ENCODE assay signal across 25 mouse cellular contexts in genomic region chr6:91779206-91779605, GRCm38 (mm10). TPM values are rescaled to one million over a fixed set of nuclear protein-coding genes. Genes with fewer than 3 reads are reported as not detected.
"Had no signal": no experiment of that assay in that cellular context is flagged by ENCODE, and none has a peak within 500 bp of the region (broad histone marks: within the 10 kb centered on the region; RNA-seq: fewer than 3 reads in every experiment).

No protein-coding gene starts in this region.

- ATAC-seq: hindbrain, embryonic 16.5 days; inflammation-experienced regulatory T-cells, adult 6 months; intestine, embryonic 15.5 days; intestine, postnatal 0 days had no signal

- H3K36me3 ChIP-seq: hindbrain, embryonic 10.5 days; hindbrain, embryonic 12.5 days; intestine, embryonic 15.5 days; limb, embryonic 10.5 days; limb, embryonic 12.5 days; liver, embryonic 13.5 days had no signal

- H3K27ac ChIP-seq: heart, embryonic 10.5 days; hindbrain, embryonic 10.5 days; hindbrain, embryonic 12.5 days; hindbrain, embryonic 14.5 days; intestine, embryonic 15.5 days; layer of hippocampus, adult 2 months; left cerebral cortex, adult 2 months; limb, embryonic 10.5 days; limb, embryonic 12.5 days; liver, embryonic 13.5 days had no signal

- H3K9ac ChIP-seq: heart, embryonic 12.5 days; hindbrain, embryonic 12.5 days; hindbrain, embryonic 14.5 days; intestine, embryonic 15.5 days; limb, embryonic 12.5 days; liver, embryonic 13.5 days had no signal

- H3K4me1 ChIP-seq: hindbrain, embryonic 12.5 days; intestine, embryonic 15.5 days; limb, embryonic 12.5 days; liver, embryonic 13.5 days had no signal

- H3K9me3 ChIP-seq: heart, embryonic 10.5 days; heart, embryonic 12.5 days; hindbrain, embryonic 10.5 days; hindbrain, embryonic 12.5 days; intestine, embryonic 15.5 days; limb, embryonic 10.5 days; limb, embryonic 12.5 days; liver, embryonic 13.5 days had no signal

- H3K4me2 ChIP-seq: heart, embryonic 12.5 days; hindbrain, embryonic 12.5 days; hindbrain, embryonic 14.5 days; intestine, embryonic 15.5 days; limb, embryonic 12.5 days; liver, embryonic 11.5 days; liver, embryonic 13.5 days had no signal

- DNase-seq: heart, adult 18-20 months; heart, postnatal 10 days; heart, postnatal 4 days; kidney, adult 18-20 months; kidney, adult 8-10 months; kidney, postnatal 10 days; kidney, postnatal 25 days; kidney, postnatal 4 days; liver; liver, embryonic 13.5 days had no signal

- H3K4me3 ChIP-seq: heart, embryonic 10.5 days; heart, embryonic 12.5 days; hindbrain, embryonic 10.5 days; hindbrain, embryonic 12.5 days; intestine, embryonic 15.5 days; layer of hippocampus, adult 2 months; left cerebral cortex, adult 2 months; limb, embryonic 10.5 days; limb, embryonic 12.5 days; liver, embryonic 13.5 days had no signal

RNA-seq across cellular contexts. Expression of gene Grip2, which starts 47.8 kb away (rescaled TPM):
- total RNA-seq: granulocyte monocyte progenitor cell, adult 5-6 weeks had no signal
